Mouse (Mus musculus): Measurements from ENCODE around the gene Icam1.

- TF ChIP-seq POLR2A (IDR thresholded peaks at IDR 0.05; ENCODE audit: extremely low read depth, insufficient read depth, low read length) = no peak
- TF ChIP-seq CTCF (IDR thresholded peaks at IDR 0.05; ENCODE audit: extremely low read depth, insufficient read depth, low read length) = no peak
Observed at GRCm38 (mm10) chr9:21018600-21018999, 2.8 kb downstream of the Icam1 start.
